Mouse (Mus musculus) myocyte (in vitro differentiated cells): Measurements from ENCODE around the gene Gm17657. TPM values are rescaled to one million over a fixed set of nuclear protein-coding genes. Genes with fewer than 3 reads are reported as not detected.

Experiments used
- H3K27me3 ChIP-seq: one replicate; pipeline ENCODE4 v1.6.1; 2011; ENCODE audit not compliant: control insufficient read depth, insufficient read depth, insufficient read length
- H3K36me3 ChIP-seq: one replicate; pipeline ENCODE4 v1.6.1; 2011; ENCODE audit not compliant: control insufficient read depth, insufficient read depth
- H3K4me2 ChIP-seq: one replicate; pipeline ENCODE4 v1.6.1; 2011; ENCODE audit warnings: low read depth, control low read depth
- H3K4me3 ChIP-seq: one replicate; pipeline ENCODE4 v1.5.1; 2011; ENCODE audit warnings: mild to moderate bottlenecking, control low read depth, moderate library complexity
- H3K79me2 ChIP-seq: one replicate; pipeline ENCODE4 v1.6.1; 2011; ENCODE audit not compliant: control insufficient read depth, insufficient read depth
- H3ac ChIP-seq: one replicate; pipeline ENCODE4 v1.6.1; 2011; ENCODE audit not compliant: control insufficient read depth, insufficient read length
- CEBPB ChIP-seq: IDR thresholded peaks from 2 replicates; pipeline ENCODE4 v1.6.1; 2011; ENCODE audit warnings: mild to moderate bottlenecking, moderate library complexity; ENCODE audit not compliant: poor library complexity, insufficient read depth, severe bottlenecking
- E2F4 ChIP-seq: IDR thresholded peaks from one replicate; pipeline ENCODE4 v1.6.1; 2011; ENCODE audit warnings: mild to moderate bottlenecking, control low read depth, moderate library complexity; ENCODE audit not compliant: insufficient read depth
- MAX ChIP-seq: IDR thresholded peaks from one replicate; pipeline ENCODE4 v1.6.1; 2011; ENCODE audit warnings: low read depth, mild to moderate bottlenecking, control low read depth
- MYOD1 ChIP-seq, 3 experiments: IDR thresholded peaks; one replicate each; pipeline ENCODE4 v1.6.1; 2011; ENCODE audit warnings: control low read depth in 2 of 3, low read depth in 2 of 3, mild to moderate bottlenecking in 2 of 3, moderate library complexity in 1 of 3; ENCODE audit not compliant: insufficient read length in 2 of 3, control insufficient read depth in 1 of 3
- MYOG ChIP-seq, 3 experiments: IDR thresholded peaks; one replicate each; pipeline ENCODE4 v1.6.1; 2011; ENCODE audit warnings: control low read depth in 2 of 3, low read depth in 2 of 3, mild to moderate bottlenecking in 2 of 3; ENCODE audit not compliant: insufficient read length in 2 of 3, control insufficient read depth in 1 of 3, insufficient read depth in 1 of 3
- POLR2A ChIP-seq: IDR thresholded peaks from one replicate; pipeline ENCODE4 v1.6.1; 2011; ENCODE audit warnings: low read depth, mild to moderate bottlenecking, control low read depth, moderate library complexity; ENCODE audit not compliant: insufficient read length
- POLR2AphosphoS2 ChIP-seq: IDR thresholded peaks from one replicate; pipeline ENCODE4 v1.6.1; 2011; ENCODE audit warnings: low read depth, control low read depth; ENCODE audit not compliant: insufficient read length
- REST ChIP-seq: IDR thresholded peaks from one replicate; pipeline ENCODE4 v1.6.1; 2011; ENCODE audit warnings: mild to moderate bottlenecking, control low read depth, moderate library complexity; ENCODE audit not compliant: insufficient read depth, insufficient read length
- SRF ChIP-seq: IDR thresholded peaks from one replicate; pipeline ENCODE4 v1.6.1; 2011; ENCODE audit warnings: low read depth; ENCODE audit not compliant: control insufficient read depth, insufficient read length
- TCF12 ChIP-seq: IDR thresholded peaks from one replicate; pipeline ENCODE4 v1.6.1; 2011; ENCODE audit warnings: mild to moderate bottlenecking, control low read depth; ENCODE audit not compliant: poor library complexity, insufficient read depth, severe bottlenecking
- TCF3 ChIP-seq: IDR thresholded peaks from one replicate; pipeline ENCODE4 v1.6.1; 2011; ENCODE audit warnings: low read depth, control low read depth; ENCODE audit not compliant: insufficient read length
- USF1 ChIP-seq: IDR thresholded peaks from one replicate; pipeline ENCODE4 v1.6.1; 2011; ENCODE audit warnings: low read depth, mild to moderate bottlenecking, control low read depth, moderate library complexity
- polyA plus RNA-seq: library from polyadenylated mRNA; unstranded; fragments of >200 nt; fragmentation: generic; extraction: Trizol; gene quantifications from one replicate; pipeline ENCODE4 v1.2.1, GENCODE M21; 2012; ENCODE audit warnings: missing spikeins

Gm17657 gene
- polyA plus RNA-seq, 1 experiment = not detected

DNA sequence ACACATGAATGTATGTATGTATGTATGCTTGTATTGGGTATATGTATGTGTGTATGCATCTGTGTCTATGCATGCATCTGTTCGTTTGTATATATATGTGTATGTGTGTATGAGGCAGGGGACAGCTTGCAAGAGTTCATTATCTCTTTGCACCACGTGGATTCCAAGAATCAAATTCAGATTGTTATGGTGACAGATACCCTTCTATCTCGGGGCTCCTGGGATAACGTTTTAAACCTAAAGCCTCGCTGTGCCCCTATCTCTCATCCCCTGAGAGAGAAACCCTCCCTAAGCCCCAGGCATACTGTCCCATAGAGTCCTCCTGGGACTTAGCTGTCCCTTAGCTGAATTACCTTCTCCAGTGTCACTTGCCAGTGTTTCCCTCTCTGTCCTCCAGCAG, 34.1 kb upstream of the Gm17657 start:
- TF ChIP-seq REST = no peak
- no peak for TF ChIP-seq USF1
- no peak for TF ChIP-seq POLR2A
- TF ChIP-seq TCF12 = no peak
- no peak for TF ChIP-seq POLR2AphosphoS2
- no peak for TF ChIP-seq MYOD1 (IDR thresholded peaks at IDR 0.05; ENCODE audit: control insufficient read depth in 1 of 3, insufficient read length in 2 of 3, low read depth in 2 of 3)
- no peak for TF ChIP-seq CEBPB
- TF ChIP-seq MAX = no peak
- no peak for TF ChIP-seq TCF3
- TF ChIP-seq SRF = no peak
- no peak for TF ChIP-seq E2F4
- TF ChIP-seq MYOG (IDR thresholded peaks at IDR 0.05; ENCODE audit: control insufficient read depth in 1 of 3, insufficient read depth in 1 of 3, insufficient read length in 2 of 3, low read depth in 2 of 3) = no peak
- H3K79me2 ChIP-seq = no peaks in the 10 kb centered on the region
- no peak overlapping the region for H3K4me2 ChIP-seq
- H3K4me3 ChIP-seq = no peak overlapping the region
- no peaks in the 10 kb centered on the region for H3K36me3 ChIP-seq
- H3K27me3 ChIP-seq = no peaks in the 10 kb centered on the region
- no peak overlapping the region for H3ac ChIP-seq

GRCm38 (mm10) chr17:29579579-29580126, 30.2 kb upstream of the Gm17657 start:
- TF ChIP-seq REST = no peak
- no peak for TF ChIP-seq MYOG (IDR thresholded peaks at IDR 0.05; ENCODE audit: control insufficient read depth in 1 of 3, insufficient read depth in 1 of 3, insufficient read length in 2 of 3, low read depth in 2 of 3)
- no peak for TF ChIP-seq POLR2AphosphoS2
- no peak for TF ChIP-seq CEBPB
- TF ChIP-seq USF1 = no peak
- TF ChIP-seq SRF = no peak
- TF ChIP-seq E2F4 = no peak
- TF ChIP-seq POLR2A = no peak
- TF ChIP-seq TCF3 = no peak
- TF ChIP-seq MAX = no peak
- TF ChIP-seq TCF12 = no peak
- Histone ChIP-seq H3K36me3 (peaks cover 6% of the 10 kb centered on the region), H3K4me2 (no peak overlapping the region)

DNA sequence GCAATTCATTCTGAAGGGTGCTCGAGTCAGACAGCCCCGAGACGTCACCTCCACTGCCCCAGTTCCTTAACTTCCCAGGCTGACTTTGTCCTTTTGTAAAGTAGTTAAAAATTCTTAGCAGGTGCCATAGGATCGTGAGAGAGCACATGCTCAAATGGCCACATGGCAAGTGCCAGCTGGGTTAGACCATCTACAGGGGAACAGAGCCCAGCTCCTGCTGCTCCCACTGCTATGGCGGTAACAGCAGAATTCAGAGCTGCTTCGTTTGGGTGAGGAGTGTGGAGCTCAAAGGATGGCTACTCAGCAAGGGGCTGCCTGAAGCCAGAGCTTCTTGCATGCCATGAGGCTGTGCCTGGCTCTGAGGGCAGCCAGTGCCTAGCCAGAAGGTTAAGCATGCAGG, 20.4 kb upstream of the Gm17657 start:
- H3K4me3 ChIP-seq = no peak overlapping the region
- H3K4me2 ChIP-seq = no peak overlapping the region
- no peaks in the 10 kb centered on the region for H3K79me2 ChIP-seq
- no peaks in the 10 kb centered on the region for H3K27me3 ChIP-seq
- TF ChIP-seq POLR2AphosphoS2 = no peak
- TF ChIP-seq TCF12 = no peak
- TF ChIP-seq CEBPB = no peak
- TF ChIP-seq REST = no peak
- TF ChIP-seq MYOD1 (IDR thresholded peaks at IDR 0.05; ENCODE audit: control insufficient read depth in 1 of 3, insufficient read length in 2 of 3, low read depth in 2 of 3) = no peak
- no peak for TF ChIP-seq MYOG (IDR thresholded peaks at IDR 0.05; ENCODE audit: control insufficient read depth in 1 of 3, insufficient read depth in 1 of 3, insufficient read length in 2 of 3, low read depth in 2 of 3)
- TF ChIP-seq POLR2A = no peak
- TF ChIP-seq MAX = no peak
- TF ChIP-seq E2F4 = no peak
- no peak for TF ChIP-seq USF1
- no peak for TF ChIP-seq SRF
- TF ChIP-seq TCF3 = no peak
- H3K36me3 ChIP-seq = peaks cover 11% of the 10 kb centered on the region
- H3ac ChIP-seq = no peak overlapping the region

More at GRCm38 (mm10) chr17:29579579-29580126, 30.2 kb upstream of the Gm17657 start:
- Histone ChIP-seq H3ac (no peak overlapping the region), H3K4me3 (no peak overlapping the region), H3K27me3 (no peaks in the 10 kb centered on the region), H3K79me2 (no peaks in the 10 kb centered on the region)

DNA sequence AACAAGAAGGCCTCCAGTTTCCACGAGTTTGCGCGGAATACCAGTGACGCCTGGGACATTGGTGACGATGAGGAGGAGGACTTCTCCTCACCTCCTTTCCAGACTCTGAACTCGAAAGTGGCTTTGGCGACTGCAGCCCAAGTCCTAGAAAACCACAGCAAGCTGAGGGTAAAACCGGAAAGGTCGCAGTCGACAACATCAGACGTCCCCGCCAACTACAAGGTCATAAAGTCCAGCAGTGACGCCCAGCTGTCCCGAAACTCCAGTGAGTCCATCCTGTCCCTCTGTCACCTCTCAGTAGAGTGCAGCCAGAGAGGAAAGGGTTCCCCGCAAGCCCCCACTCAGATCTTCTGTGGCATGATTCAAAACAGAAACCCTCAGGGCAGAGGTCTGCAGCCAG, 19.0 kb upstream of the Gm17657 start:
- Histone ChIP-seq H3K4me2 (no peak overlapping the region), H3K79me2 (no peaks in the 10 kb centered on the region), H3K36me3 (peaks cover 11% of the 10 kb centered on the region), H3K4me3 (no peak overlapping the region), H3ac (no peak overlapping the region), H3K27me3 (no peaks in the 10 kb centered on the region)
- TF ChIP-seq TCF3 (no peak), POLR2A (no peak), CEBPB (no peak), MYOD1 (IDR thresholded peaks at IDR 0.05; ENCODE audit: control insufficient read depth in 1 of 3, insufficient read length in 2 of 3, low read depth in 2 of 3) (no peak), POLR2AphosphoS2 (no peak), REST (no peak), MYOG (IDR thresholded peaks at IDR 0.05; ENCODE audit: control insufficient read depth in 1 of 3, insufficient read depth in 1 of 3, insufficient read length in 2 of 3, low read depth in 2 of 3) (no peak), SRF (no peak), USF1 (no peak)

DNA sequence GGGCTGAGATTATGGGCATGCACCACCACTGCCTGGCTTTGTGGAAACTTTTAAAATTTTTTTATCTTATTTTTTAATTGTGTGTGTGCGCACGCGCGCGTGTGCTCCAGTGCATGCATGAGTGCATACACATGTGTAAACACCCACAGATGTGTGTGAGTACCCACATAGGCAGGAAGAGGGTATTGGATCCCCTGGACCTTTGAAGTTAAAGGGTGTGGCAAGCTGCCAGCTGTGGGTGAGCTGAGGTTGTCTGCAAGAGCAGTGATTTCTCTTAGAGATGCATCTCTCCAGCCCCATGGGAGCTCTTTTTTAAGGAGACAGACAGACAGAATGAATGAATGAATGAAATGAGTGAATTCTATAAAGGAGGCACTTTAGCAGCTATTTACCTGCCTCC, 16.1 kb upstream of the Gm17657 start:
- no peak overlapping the region for H3ac ChIP-seq
- H3K27me3 ChIP-seq = no peaks in the 10 kb centered on the region
- H3K4me2 ChIP-seq = no peak overlapping the region
- no peak overlapping the region for H3K4me3 ChIP-seq
- TF ChIP-seq MAX = no peak
- no peak for TF ChIP-seq POLR2AphosphoS2
- no peak for TF ChIP-seq TCF12
- no peak for TF ChIP-seq REST
- no peak for TF ChIP-seq TCF3
- no peak for TF ChIP-seq MYOD1 (IDR thresholded peaks at IDR 0.05; ENCODE audit: control insufficient read depth in 1 of 3, insufficient read length in 2 of 3, low read depth in 2 of 3)
- no peak for TF ChIP-seq E2F4
- TF ChIP-seq POLR2A = no peak
- TF ChIP-seq MYOG (IDR thresholded peaks at IDR 0.05; ENCODE audit: control insufficient read depth in 1 of 3, insufficient read depth in 1 of 3, insufficient read length in 2 of 3, low read depth in 2 of 3) = no peak
- TF ChIP-seq USF1 = no peak
- no peak for TF ChIP-seq CEBPB
- no peak for TF ChIP-seq SRF
- H3K36me3 ChIP-seq = peaks cover 3% of the 10 kb centered on the region
- no peaks in the 10 kb centered on the region for H3K79me2 ChIP-seq
